Mouse (Mus musculus): Measurements from ENCODE around the gene Krtap4-2.

The Krtap4-2 gene

DNA sequence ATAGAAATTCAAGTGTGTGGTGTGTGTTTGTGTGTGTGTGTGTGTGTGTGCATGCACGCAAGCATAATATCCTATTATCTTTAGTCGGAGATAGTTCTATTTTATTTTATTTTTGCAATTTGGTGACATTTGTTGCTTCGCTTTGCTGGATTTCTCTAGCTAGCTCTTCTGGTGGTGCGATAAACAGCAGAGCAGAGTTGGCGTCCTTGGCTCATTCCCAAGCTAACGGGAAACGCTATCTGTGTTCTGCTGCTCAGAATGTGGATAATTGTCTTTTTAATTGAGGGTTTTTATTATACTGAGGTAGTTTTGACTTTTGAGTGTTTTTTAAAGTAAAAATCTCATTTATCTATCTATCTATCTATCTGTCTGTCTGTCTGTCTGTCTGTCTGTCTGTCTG lies 49.8 kb downstream of the Krtap4-2 start:
- no peak for DNase-seq (ENCODE audit: low spot score)
